Comparison of ENCODE assay signal across 7 mouse cellular contexts in genomic region chr4:56946641-56947640, GRCm38 (mm10). TPM values are rescaled to one million over a fixed set of nuclear protein-coding genes. Genes with fewer than 3 reads are reported as not detected.
DNase-seq lines count a peak whose midpoint lies in the region; ATAC-seq lines count a peak whose summit lies in the region.

TSS of gene Tmem245 (minus strand) at chr4:56947437.

- peak within 1 kb of the TSS; percentile 82 for H3K27ac ChIP-seq in embryonic facial prominence, embryonic 11.5 days (replicated peaks; ENCODE audit: low read depth, low read length)
- peak within 1 kb of the TSS; percentile 96 for H3K27ac ChIP-seq in limb, embryonic 10.5 days
- H3K27ac ChIP-seq in midbrain, embryonic 13.5 days = peak within 1 kb of the TSS; percentile 88

- H3K9me3 ChIP-seq in embryonic facial prominence, embryonic 11.5 days (replicated peaks; ENCODE audit: control insufficient read depth, low read length) = no peaks in the 10 kb centered on the region
- H3K9me3 ChIP-seq in limb, embryonic 10.5 days (replicated peaks) = no peaks in the 10 kb centered on the region
- no peaks in the 10 kb centered on the region for H3K9me3 ChIP-seq in midbrain, embryonic 13.5 days

- H3K4me1 ChIP-seq in embryonic facial prominence, embryonic 11.5 days (ENCODE audit: control insufficient read depth, insufficient read depth, low read length) = peaks cover 5% of the 10 kb centered on the region
- peaks cover 38% of the 10 kb centered on the region for H3K4me1 ChIP-seq in limb, embryonic 10.5 days
- H3K4me1 ChIP-seq in midbrain, embryonic 13.5 days (replicated peaks) = peaks cover 39% of the 10 kb centered on the region

- peak within 1 kb of the TSS; percentile 84 for H3K4me2 ChIP-seq in embryonic facial prominence, embryonic 11.5 days (ENCODE audit: low read depth, low read length)
- H3K4me2 ChIP-seq in midbrain, embryonic 13.5 days (replicated peaks) = peak within 1 kb of the TSS; percentile 90

- peak; percentile 90 for ATAC-seq in embryonic facial prominence, embryonic 11.5 days (replicated peaks; ENCODE audit: insufficient number of reproducible peaks, low FRiP score, low TSS enrichment, low read depth)
- ATAC-seq in granulocyte monocyte progenitor cell, adult 5-6 weeks (replicated peaks; ENCODE audit: poor library complexity, severe bottlenecking) = peak; percentile 98
- peak; percentile 97 for ATAC-seq in midbrain, embryonic 13.5 days

- under 1% methylated on average over 102 of the region's 107 CpGs for WGBS in embryonic facial prominence, embryonic 11.5 days
- under 1% methylated on average over 106 of the region's 107 CpGs for WGBS in limb, embryonic 10.5 days
- under 1% methylated on average over 107 of the region's 107 CpGs for WGBS in midbrain, embryonic 13.5 days

- no peaks in the 10 kb centered on the region for H3K27me3 ChIP-seq in embryonic facial prominence, embryonic 11.5 days (ENCODE audit: control insufficient read depth, insufficient read depth, low read length)
- H3K27me3 ChIP-seq in limb, embryonic 10.5 days (ENCODE audit: low read depth, poor library complexity, severe bottlenecking) = no peaks in the 10 kb centered on the region
- peaks cover 3% of the 10 kb centered on the region; the same call in 1 of the 2 replicates for H3K27me3 ChIP-seq in midbrain, embryonic 13.5 days

- peak within 1 kb of the TSS; percentile 93 for H3K4me3 ChIP-seq in embryonic facial prominence, embryonic 11.5 days (ENCODE audit: low read depth, low read length)
- H3K4me3 ChIP-seq in limb, embryonic 10.5 days = peak within 1 kb of the TSS; percentile 88
- H3K4me3 ChIP-seq in midbrain, embryonic 13.5 days (replicated peaks) = peak within 1 kb of the TSS; percentile 83

- peak within 1 kb of the TSS; percentile 88 for H3K9ac ChIP-seq in embryonic facial prominence, embryonic 11.5 days (replicated peaks; ENCODE audit: low read length)
- H3K9ac ChIP-seq in midbrain, embryonic 13.5 days (replicated peaks) = peak within 1 kb of the TSS; percentile 83

- DNase-seq in adrenal gland, postnatal 14 days = peak; percentile 97
- peak; percentile 97 for DNase-seq in embryonic facial prominence, embryonic 11.5 days (ENCODE audit: low spot score)
- DNase-seq in kidney, adult 11 months = peak; percentile 94
- DNase-seq in limb, embryonic 10.5 days (ENCODE audit: low spot score) = peak; percentile 95
- peak; percentile 77 for DNase-seq in spleen, adult 12 weeks (ENCODE audit: low spot score)

- H3K36me3 ChIP-seq in embryonic facial prominence, embryonic 11.5 days (replicated peaks; ENCODE audit: control insufficient read depth, insufficient read depth, low read depth, low read length) = no peaks in the 10 kb centered on the region
- H3K36me3 ChIP-seq in limb, embryonic 10.5 days = no peaks in the 10 kb centered on the region
- H3K36me3 ChIP-seq in midbrain, embryonic 13.5 days = no peaks in the 10 kb centered on the region

RNA-seq across cellular contexts. Expression of gene Tmem245, which starts in this region (rescaled TPM):
- total RNA-seq in adrenal gland, postnatal 14 days (2021) = 36.5 and 37.0 TPM in 2 replicates
- 5.4 and 6.1 TPM in 2 replicates for polyA plus RNA-seq in embryonic facial prominence, embryonic 11.5 days (2014; fragmentation: Nextera tagmentation; extraction: Ambion mirVana)
- 16.3 and 18.2 TPM in 2 replicates for total RNA-seq in granulocyte monocyte progenitor cell, adult 5-6 weeks (2014; fragmentation: Nextera tagmentation)
- total RNA-seq in granulocyte monocyte progenitor cell, adult 5-6 weeks (2017) = 9.9 and 10.1 TPM in 2 replicates
- 13.6 and 14.7 TPM in 2 replicates for polyA plus RNA-seq in limb, embryonic 10.5 days (2016; fragmentation: Nextera tagmentation; extraction: Ambion mirVana)
- polyA plus RNA-seq in midbrain, embryonic 13.5 days (2015; fragmentation: Nextera tagmentation; extraction: Ambion mirVana) = 7.0 and 7.2 TPM in 2 replicates

Comparison
In these comparisons a context has a peak if more than half of its experiments do, and no peak if none do; other contexts are left out.
1. Peak in every context shown above with its lines: DNase-seq, ATAC-seq, H3K4me3 ChIP-seq and H3K27ac ChIP-seq.